Mouse (Mus musculus) spleen, embryonic (tissue): Measurements from ENCODE around the gene Otulinl.

ENCODE experiments used
- CTCF ChIA-PET: fragments of 350-600 bp; sonication (Branson Sonifier 250); formaldehyde crosslinking; loops from one replicate; lab custom pipeline; 2022; lab: Charles Lee

The Otulinl gene

GRCm38 (mm10) chr15:27619683-27620082 is 61.7 kb downstream of the Otulinl start:
- CTCF ChIA-PET: no interaction called here

GRCm38 (mm10) chr15:27618778-27619533 is 62.4 kb downstream of the Otulinl start:
- CTCF ChIA-PET: interaction anchor here (0.6 kb wide), 1 partner anchor 27 kb away, joined by 7 read pairs; no protein-coding TSS in a partner anchor

GRCm38 (mm10) chr15:27617227-27617626 is 64.2 kb downstream of the Otulinl start:
- CTCF ChIA-PET: no interaction called here

- CTCF ChIA-PET: interaction anchor here (1.3 kb wide), 1 partner anchor 11 kb away, joined by 3 read pairs; no protein-coding TSS in a partner anchor
These were observed 65.2 kb downstream of the Otulinl start for GRCm38 (mm10) chr15:27616159-27616558.

GRCm38 (mm10) chr15:27613255-27613654 is 68.1 kb downstream of the Otulinl start:
- CTCF ChIA-PET: interaction anchor here (0.5 to 0.8 kb wide), 4 partner anchors 31 to 287 kb away, joined by 3 to 5 read pairs (median 3); no protein-coding TSS in a partner anchor

GRCm38 (mm10) chr15:27612533-27613221 is 68.7 kb downstream of the Otulinl start:
- CTCF ChIA-PET: interaction anchor here (0.5 to 0.8 kb wide), 4 partner anchors 30 to 286 kb away, joined by 3 to 5 read pairs (median 3); no protein-coding TSS in a partner anchor

GRCm38 (mm10) chr15:27609554-27609953 is 71.8 kb downstream of the Otulinl start:
- CTCF ChIA-PET: interaction anchor here (0.7 kb wide), 1 partner anchor 652 kb away, joined by 21 read pairs; no protein-coding TSS in a partner anchor

- CTCF ChIA-PET: no interaction called here
These were observed 76.1 kb downstream of the Otulinl start for GRCm38 (mm10) chr15:27605252-27605651.
